Mouse (Mus musculus): Measurements from ENCODE around the gene Gm20708. TPM values are rescaled to one million over a fixed set of nuclear protein-coding genes. Genes with fewer than 3 reads are reported as not detected.

Gene Gm20708
- polyA plus RNA-seq, 1 experiment from 2014 or later, result 0.24 TPM

GRCm38 (mm10) chr11:117858392-117858791 lies 48.9 kb downstream of the Gm20708 start:
- no peak overlapping the region for H3K4me3 ChIP-seq
- 47% methylated on average over 3 of the region's 3 CpGs for WGBS
- ATAC-seq (ENCODE audit: borderline replicate concordance, extremely low read depth, low FRiP score, low TSS enrichment), result no peak

DNA sequence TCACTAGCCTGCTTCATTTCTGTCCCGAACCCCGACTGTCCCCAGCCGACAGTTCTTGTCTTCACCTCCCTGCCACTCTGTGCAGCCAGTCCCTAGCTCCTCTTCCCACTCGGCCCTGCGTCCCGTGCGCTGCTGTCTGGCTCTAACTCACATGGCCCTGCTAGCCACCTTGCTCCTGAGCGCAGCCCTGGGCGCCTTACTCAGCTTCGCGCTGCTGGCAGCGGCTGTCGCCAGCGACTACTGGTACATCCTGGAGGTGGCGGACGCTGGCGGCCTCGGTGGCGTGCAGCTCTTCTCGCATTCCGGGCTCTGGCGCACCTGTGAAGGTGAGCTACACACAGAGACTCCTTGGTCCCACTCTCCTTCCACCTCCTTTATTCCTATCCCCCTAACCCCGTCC lies 51.1 kb downstream of the Gm20708 start, which contains the start of gene Tmem235:
Gene Tmem235, plus strand, starts transcription at position 152 of the 400 bp plus-strand sequence.
- Histone ChIP-seq H3K4me3 (no peak within 1 kb of the TSS), H3K27ac (no peak within 1 kb of the TSS), H3K4me2 (no peak within 1 kb of the TSS), H3K9me3 (no peaks in the 10 kb centered on the region), H3K4me1 (peaks cover 5% of the 10 kb centered on the region; the same call in 1 of the 2 replicates), H3K36me3 (peaks cover 20% of the 10 kb centered on the region), H3K27me3 (peaks cover 45% of the 10 kb centered on the region), H3K9ac (no peak within 1 kb of the TSS)
- ATAC-seq (ENCODE audit: borderline replicate concordance, extremely low read depth, low FRiP score, low TSS enrichment), result no peak
- 4% methylated on average over 23 of the region's 23 CpGs for WGBS

More at GRCm38 (mm10) chr11:117858392-117858791, 48.9 kb downstream of the Gm20708 start:
- H3K36me3 ChIP-seq, result peaks cover 42% of the 10 kb centered on the region
- H3K27ac ChIP-seq, result no peak overlapping the region
- H3K4me2 ChIP-seq, result no peak overlapping the region
- H3K27me3 ChIP-seq, result peaks cover 42% of the 10 kb centered on the region
- peaks cover 5% of the 10 kb centered on the region; the same call in 1 of the 2 replicates for H3K4me1 ChIP-seq
- no peak overlapping the region for H3K9ac ChIP-seq
- no peaks in the 10 kb centered on the region for H3K9me3 ChIP-seq

DNA sequence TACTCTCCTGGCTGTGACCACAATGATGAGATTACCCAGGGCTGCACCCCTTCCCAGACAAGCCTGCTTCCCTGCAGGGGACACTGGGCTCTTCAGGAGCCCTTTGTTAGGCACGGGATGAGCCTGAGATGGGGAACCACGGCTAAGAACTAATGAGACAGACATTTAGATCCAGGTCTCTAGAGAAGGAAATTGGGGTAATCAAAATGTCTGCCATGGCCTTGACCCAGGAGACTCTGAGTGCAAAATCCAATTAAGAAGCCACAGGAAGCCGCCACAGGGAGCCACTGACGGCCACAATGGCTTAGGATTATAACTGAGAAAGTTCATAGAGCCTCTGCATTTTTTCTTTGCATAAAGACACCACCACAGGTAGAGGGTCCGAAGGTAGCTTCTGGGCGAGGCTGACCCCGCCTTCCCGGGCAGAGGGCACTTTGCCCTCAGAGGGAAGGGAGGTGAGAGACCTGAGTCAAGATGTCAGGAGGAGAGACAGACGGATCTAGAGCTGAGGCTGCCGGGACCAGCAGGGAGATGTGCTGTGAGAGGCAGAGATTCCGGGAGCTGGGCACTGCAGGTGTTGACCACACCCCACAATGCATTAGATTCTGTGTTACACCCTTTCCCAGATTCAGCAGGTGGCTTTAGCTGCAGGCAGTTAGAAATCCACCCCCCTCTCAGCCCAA lies 53.8 kb downstream of the Gm20708 start:
- no peak for ATAC-seq (ENCODE audit: borderline replicate concordance, extremely low read depth, low FRiP score, low TSS enrichment)
- Histone ChIP-seq H3K4me1 (peaks cover 5% of the 10 kb centered on the region; the same call in 1 of the 2 replicates), H3K27me3 (peaks cover 45% of the 10 kb centered on the region), H3K4me3 (no peak overlapping the region), H3K36me3 (no peaks in the 10 kb centered on the region), H3K9me3 (no peaks in the 10 kb centered on the region), H3K4me2 (no peak overlapping the region), H3K9ac (no peak overlapping the region), H3K27ac (no peak overlapping the region)
- 37% methylated on average over 11 of the region's 11 CpGs for WGBS

DNA sequence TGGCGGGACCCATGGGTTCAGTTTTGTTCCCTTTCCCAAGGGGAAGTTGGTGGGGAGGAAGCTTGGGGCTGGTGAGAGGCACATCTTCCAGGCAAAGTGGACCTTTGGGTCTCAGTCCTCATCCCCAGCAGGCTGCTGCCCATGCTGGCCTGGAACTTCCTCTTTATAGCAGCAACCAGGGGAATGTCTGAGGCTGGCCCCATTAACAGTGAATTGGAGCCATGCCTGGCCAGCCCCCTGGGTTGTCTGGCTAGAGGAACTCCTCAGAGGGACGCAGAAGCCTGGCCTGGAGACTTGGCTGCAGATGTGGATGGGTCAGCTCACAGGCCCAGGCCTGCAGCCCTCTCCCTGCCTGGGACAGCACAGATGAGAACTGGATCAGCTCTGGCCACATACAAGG lies 55.3 kb downstream of the Gm20708 start:
- Histone ChIP-seq H3K36me3 (no peaks in the 10 kb centered on the region), H3K9ac (no peak overlapping the region), H3K4me2 (no peak overlapping the region), H3K4me3 (no peak overlapping the region), H3K9me3 (no peaks in the 10 kb centered on the region), H3K27ac (no peak overlapping the region), H3K4me1 (peaks cover 5% of the 10 kb centered on the region; the same call in 1 of the 2 replicates), H3K27me3 (peaks cover 35% of the 10 kb centered on the region)
- 41% methylated on average over 2 of the region's 2 CpGs for WGBS
- ATAC-seq (ENCODE audit: borderline replicate concordance, extremely low read depth, low FRiP score, low TSS enrichment), result no peak

DNA sequence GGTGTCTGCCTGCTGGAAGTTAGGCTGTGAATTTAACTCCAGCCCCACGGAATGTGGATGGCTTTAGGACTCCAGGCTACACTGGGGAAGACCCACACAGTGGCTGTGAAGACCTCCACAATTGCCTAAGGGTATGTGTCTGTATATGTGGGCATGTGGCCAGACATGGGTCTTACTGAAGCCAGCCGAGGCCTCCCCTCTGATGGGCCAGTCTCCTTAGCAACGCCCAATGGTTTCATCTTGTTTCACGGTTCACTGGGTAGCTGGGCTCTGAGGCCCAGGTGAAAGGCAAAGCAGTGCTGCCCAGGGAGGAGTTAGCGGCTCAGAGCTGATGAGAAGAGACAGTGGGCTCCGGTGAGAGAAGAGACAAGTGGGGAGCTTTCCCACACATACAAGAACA lies 56.5 kb downstream of the Gm20708 start:
- WGBS, result 41% methylated on average over 6 of the region's 6 CpGs
- H3K9ac ChIP-seq, result no peak overlapping the region
- no peak for ATAC-seq (ENCODE audit: borderline replicate concordance, extremely low read depth, low FRiP score, low TSS enrichment)

DNA sequence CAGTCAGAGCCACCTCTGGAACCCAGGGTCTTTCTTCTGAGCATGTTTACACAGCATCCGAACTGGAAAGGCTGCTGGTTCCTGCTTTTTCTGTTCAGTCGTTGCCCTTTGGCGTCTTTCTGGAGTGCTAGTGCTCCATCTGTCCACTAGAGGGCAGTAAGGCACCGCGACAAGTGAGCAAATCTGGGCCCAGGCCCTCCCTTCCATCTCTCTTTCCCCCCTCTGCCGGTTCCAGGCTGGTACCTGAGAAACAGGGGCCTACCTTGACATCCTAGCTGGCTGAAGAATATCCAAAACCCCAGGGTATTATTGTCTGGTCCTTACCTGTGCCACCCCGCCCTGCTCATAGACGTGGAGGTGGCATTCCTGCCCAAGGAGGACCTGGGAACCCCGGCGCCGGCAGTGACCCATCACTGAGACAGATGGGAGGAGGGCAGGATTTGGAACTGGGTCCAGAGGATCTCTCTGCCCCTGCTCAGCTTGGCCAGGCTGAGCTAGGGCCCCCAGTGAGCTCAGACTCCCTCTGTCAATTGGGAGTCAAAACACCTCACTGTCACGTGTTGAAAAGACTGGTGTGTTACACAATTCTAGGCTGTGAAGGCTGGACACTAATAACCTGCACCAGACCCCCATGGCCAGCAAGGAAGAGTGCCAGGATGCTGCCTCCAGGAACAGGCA lies 61.4 kb downstream of the Gm20708 start:
- H3K4me1 ChIP-seq, result peaks cover 13% of the 10 kb centered on the region; the same call in 1 of the 2 replicates
- H3K27me3 ChIP-seq, result no peaks in the 10 kb centered on the region
- no peaks in the 10 kb centered on the region for H3K9me3 ChIP-seq
- H3K4me2 ChIP-seq, result no peak overlapping the region
- H3K27ac ChIP-seq, result no peak overlapping the region
- no peaks in the 10 kb centered on the region for H3K36me3 ChIP-seq
- no peak overlapping the region for H3K4me3 ChIP-seq
- no peak for ATAC-seq (ENCODE audit: borderline replicate concordance, extremely low read depth, low FRiP score, low TSS enrichment)
- H3K9ac ChIP-seq, result no peak overlapping the region
- 30% methylated on average over 12 of the region's 12 CpGs for WGBS

More for the DNA sequence above, 56.5 kb downstream of the Gm20708 start:
- no peak overlapping the region for H3K27ac ChIP-seq
- H3K9me3 ChIP-seq, result no peaks in the 10 kb centered on the region
- no peak overlapping the region for H3K4me3 ChIP-seq
- H3K27me3 ChIP-seq, result peaks cover 23% of the 10 kb centered on the region
- H3K36me3 ChIP-seq, result no peaks in the 10 kb centered on the region
- 0 out of 2 replicates have a peak, but pooled peaks cover 4% of the 10 kb centered on the region for H3K4me1 ChIP-seq
- H3K4me2 ChIP-seq, result no peak overlapping the region

- H3K4me2 ChIP-seq, result no peak overlapping the region
- WGBS, result 59% methylated on average over 5 of the region's 5 CpGs
- H3K36me3 ChIP-seq, result no peaks in the 10 kb centered on the region
- peaks cover 15% of the 10 kb centered on the region; the same call in 1 of the 2 replicates for H3K4me1 ChIP-seq
- no peak overlapping the region for H3K9ac ChIP-seq
- no peaks in the 10 kb centered on the region for H3K27me3 ChIP-seq
- no peak overlapping the region for H3K27ac ChIP-seq
- no peak overlapping the region for H3K4me3 ChIP-seq
- no peak for ATAC-seq (ENCODE audit: borderline replicate concordance, extremely low read depth, low FRiP score, low TSS enrichment)
- H3K9me3 ChIP-seq, result no peaks in the 10 kb centered on the region
These were observed 61.9 kb downstream of the Gm20708 start for GRCm38 (mm10) chr11:117871376-117871775.

DNA sequence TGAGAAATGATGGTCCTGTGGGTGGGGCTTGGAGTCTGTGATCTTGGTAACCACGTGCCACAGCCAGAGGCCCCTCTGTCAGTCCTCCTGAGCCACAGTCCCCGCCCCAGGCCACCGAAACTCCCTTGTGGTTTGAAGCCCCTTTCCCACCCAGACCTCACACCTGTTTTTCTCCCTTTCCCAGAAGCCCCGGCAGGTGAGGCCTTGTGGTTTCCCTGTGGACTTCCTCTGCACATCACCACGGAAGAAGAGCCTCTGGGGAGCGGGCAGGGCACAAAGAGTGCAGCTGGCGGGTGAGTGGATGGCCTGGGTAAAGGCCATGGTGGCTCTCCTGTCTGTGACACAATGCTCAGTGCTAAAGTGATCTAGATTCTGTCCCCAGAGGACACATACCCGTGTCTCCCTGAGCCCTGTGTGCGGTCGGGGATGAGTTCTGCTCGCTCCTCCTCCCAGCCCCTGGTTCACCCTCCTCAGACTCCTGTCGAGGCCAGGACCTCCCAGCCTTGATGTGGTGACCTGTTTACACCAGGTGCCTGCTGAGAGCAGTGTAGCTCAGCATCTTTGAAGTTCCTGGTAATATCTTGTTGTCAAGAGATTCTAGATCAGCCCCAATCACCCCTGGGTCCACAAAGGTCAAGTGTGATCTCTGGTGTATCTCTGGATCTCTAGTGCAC lies 62.6 kb downstream of the Gm20708 start:
- 52% methylated on average over 12 of the region's 12 CpGs for WGBS

DNA sequence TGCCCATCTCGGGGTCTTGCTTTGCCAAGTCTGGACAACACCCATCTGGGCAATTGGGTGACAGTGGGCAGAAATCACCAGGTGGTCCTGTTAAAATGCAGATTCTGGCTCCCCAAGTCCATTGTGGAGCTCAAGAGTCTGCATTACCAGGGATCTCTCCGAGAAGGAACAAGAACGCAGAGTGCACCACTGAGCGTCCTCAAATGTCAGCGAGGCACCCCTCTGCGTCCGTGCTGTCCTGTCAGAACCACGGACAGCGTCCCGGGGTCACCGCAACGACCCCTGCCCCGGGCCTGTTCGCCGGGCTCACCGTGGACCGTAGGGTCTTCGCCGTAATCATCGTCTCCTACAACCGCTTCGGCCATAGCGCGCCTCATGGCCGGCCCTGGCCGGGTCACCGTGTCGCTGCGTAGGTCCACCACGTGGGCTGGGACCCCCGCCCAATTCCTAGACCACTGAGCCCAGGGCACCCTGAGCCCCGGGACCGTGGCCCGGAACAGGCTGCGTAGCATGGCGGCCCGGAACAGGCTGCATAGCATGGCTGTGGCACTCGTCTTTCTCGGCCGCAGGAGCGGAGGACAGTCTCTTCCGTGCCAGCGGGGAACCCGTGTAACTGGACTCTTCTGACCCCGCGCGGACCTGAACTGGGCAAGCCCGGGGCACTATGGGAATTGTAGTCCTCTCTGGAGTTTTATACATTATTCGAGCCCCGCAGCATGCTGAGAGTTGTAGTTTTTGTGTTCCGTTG lies 63.6 kb downstream of the Gm20708 start, which contains the start of gene Tha1:
Gene Tha1, minus strand, starts transcription at position 621 of the 748 bp plus-strand sequence.
- H3K4me2 ChIP-seq, result peak within 1 kb of the TSS; percentile 97
- H3K36me3 ChIP-seq, result no peaks in the 10 kb centered on the region
- H3K4me1 ChIP-seq, result peaks cover 19% of the 10 kb centered on the region
- H3K27me3 ChIP-seq, result no peaks in the 10 kb centered on the region
- ATAC-seq (ENCODE audit: borderline replicate concordance, extremely low read depth, low FRiP score, low TSS enrichment), result peak; percentile 79
- H3K27ac ChIP-seq, result peak within 1 kb of the TSS; percentile 46
- peak within 1 kb of the TSS; percentile 65 for H3K4me3 ChIP-seq
- no peaks in the 10 kb centered on the region for H3K9me3 ChIP-seq
- H3K9ac ChIP-seq, result peak within 1 kb of the TSS; percentile 55
- WGBS, result 1% methylated on average over 51 of the region's 51 CpGs

More for the DNA sequence above, 62.6 kb downstream of the Gm20708 start:
- Histone ChIP-seq H3K27me3 (no peaks in the 10 kb centered on the region), H3K4me2 (peak overlapping the region; percentile 97), H3K36me3 (no peaks in the 10 kb centered on the region), H3K27ac (no peak overlapping the region), H3K9ac (no peak overlapping the region), H3K9me3 (no peaks in the 10 kb centered on the region), H3K4me3 (no peak overlapping the region), H3K4me1 (peaks cover 15% of the 10 kb centered on the region; the same call in 1 of the 2 replicates)
- ATAC-seq (ENCODE audit: borderline replicate concordance, extremely low read depth, low FRiP score, low TSS enrichment), result no peak

GRCm38 (mm10) chr11:117874419-117874818 lies 65.0 kb downstream of the Gm20708 start:
- WGBS, result 55% methylated on average over 4 of the region's 4 CpGs
- Histone ChIP-seq H3K4me1 (peaks cover 31% of the 10 kb centered on the region), H3K27ac (no peak overlapping the region)

DNA sequence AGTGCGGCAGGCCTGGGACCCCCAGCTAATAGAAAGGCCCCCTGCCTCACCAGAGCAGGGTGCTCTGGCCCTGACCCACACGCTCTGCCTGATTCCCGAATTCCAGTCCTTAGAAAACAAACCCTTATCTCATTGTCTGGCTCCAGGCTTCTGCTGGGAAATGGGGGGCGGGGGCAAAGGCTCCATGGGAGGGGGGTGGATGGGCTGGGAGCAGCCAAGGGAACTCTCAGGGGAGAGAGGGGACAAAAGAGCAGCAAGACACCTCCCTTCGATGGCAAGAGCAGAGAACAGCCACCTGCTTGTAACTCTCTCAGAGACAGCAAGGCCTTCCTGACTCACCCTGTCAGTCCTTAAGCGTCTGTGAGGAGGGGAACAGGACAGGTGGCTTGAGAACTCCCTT lies 66.2 kb downstream of the Gm20708 start:
- WGBS, result 27% methylated on average over 6 of the region's 6 CpGs
- Histone ChIP-seq H3K4me2 (no peak overlapping the region), H3K36me3 (no peaks in the 10 kb centered on the region), H3K27me3 (no peaks in the 10 kb centered on the region; the same call in 1 of the 2 replicates), H3K27ac (no peak overlapping the region), H3K4me1 (peaks cover 32% of the 10 kb centered on the region), H3K4me3 (no peak overlapping the region), H3K9me3 (no peaks in the 10 kb centered on the region), H3K9ac (no peak overlapping the region)
- ATAC-seq (ENCODE audit: borderline replicate concordance, extremely low read depth, low FRiP score, low TSS enrichment), result no peak

More at GRCm38 (mm10) chr11:117874419-117874818, 65.0 kb downstream of the Gm20708 start:
- Histone ChIP-seq H3K4me3 (no peak overlapping the region), H3K4me2 (no peak overlapping the region), H3K36me3 (no peaks in the 10 kb centered on the region), H3K27me3 (no peaks in the 10 kb centered on the region), H3K9ac (no peak overlapping the region), H3K9me3 (no peaks in the 10 kb centered on the region)
- no peak for ATAC-seq (ENCODE audit: borderline replicate concordance, extremely low read depth, low FRiP score, low TSS enrichment)
